Mouse (Mus musculus): ENCODE measurements at regions not wholly inside any gene's neighbourhood (a gene's known extent, or its start where the extent isn't known, plus 50 kb on each side); places are given as distances from the start of the nearest gene placed in this dataset.
A peak's percentile ranks its signal among the peaks of the same experiment; 100 is the strongest.

DNA sequence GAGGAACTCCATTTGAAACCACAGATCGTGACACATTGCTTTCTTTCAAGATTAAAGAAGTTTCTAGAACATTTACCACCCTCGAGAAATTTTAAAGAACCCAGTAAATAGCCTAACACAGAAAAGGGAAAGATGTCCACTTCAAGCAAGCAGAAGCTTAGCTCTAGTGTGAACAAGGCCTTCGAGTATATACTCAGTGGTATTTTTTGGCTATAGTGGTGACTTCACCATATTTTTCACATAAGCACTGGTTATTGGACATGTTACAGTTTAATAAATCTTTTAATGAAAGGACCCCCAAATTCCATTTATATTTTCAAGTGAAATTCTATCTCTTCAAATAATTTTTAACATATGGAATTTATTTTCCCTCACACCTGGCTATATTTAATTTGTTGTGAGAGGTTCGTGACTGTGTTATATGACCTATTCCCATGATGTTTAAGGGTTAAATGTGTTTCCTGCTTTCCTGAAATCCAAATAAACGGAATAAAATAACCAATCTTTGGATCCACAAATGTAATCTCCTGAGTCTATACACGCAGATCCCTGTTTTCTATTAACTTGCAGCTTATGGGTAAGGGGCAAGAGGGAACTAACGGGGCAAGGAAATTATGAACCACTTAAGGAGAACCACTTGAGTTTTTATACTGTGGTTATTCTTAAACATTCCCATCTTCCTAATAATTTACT is 60.6 kb upstream of the Tas2r134 start:
- DNase-seq, result no peak

DNA sequence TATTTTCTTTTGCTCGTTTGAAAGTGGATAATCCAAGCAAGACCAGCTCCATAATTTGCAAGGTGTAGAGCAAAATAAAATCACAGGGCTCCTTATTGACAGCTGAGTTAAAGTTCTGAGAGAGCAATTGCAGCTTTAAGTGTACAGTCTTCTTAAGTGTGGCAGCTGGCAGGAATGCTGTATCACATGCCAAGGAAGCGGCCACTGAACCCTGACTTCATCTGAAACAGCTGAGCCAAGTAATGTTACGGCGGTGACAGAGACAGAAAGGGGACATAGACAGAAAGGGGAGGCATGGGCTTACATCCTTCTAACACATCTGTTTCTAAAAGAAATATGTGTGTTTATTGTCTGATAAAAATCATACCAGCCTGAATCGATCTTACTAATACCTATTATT is 63.4 kb upstream of the Tas2r134 start:
- no peak for DNase-seq

- DNase-seq, result no peak
These were observed 64.1 kb upstream of the Tas2r134 start for GRCm38 (mm10) chr2:51563240-51563639.

GRCm38 (mm10) chr2:51550863-51551262 is 76.4 kb upstream of the Tas2r134 start:
- DNase-seq, result no peak

GRCm38 (mm10) chr2:51549125-51549524 is 78.2 kb upstream of the Tas2r134 start:
- DNase-seq, result no peak

DNA sequence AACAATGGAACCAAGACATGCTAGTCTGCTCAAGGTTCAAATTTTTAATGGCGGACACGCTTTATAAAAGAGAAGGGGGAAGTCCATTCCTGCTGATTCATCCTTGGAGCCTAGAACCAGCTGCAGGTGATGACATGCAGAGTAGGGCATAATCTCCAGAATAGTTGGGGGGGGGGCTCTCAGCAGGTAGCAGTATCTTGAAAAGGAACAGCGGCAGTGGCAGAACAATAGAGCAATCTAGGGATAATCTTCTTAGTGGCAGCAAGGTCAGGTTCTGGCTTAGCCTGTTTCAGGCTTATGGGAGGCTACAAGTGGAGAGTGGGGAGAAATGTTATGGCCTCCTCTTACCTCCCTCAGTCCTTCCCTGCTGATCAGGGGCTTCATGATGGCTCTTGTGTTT is 81.1 kb upstream of the Tas2r134 start:
- no peak for DNase-seq

- DNase-seq, result no peak
These were observed 83.4 kb upstream of the Tas2r134 start for GRCm38 (mm10) chr2:51543949-51544348.

DNA sequence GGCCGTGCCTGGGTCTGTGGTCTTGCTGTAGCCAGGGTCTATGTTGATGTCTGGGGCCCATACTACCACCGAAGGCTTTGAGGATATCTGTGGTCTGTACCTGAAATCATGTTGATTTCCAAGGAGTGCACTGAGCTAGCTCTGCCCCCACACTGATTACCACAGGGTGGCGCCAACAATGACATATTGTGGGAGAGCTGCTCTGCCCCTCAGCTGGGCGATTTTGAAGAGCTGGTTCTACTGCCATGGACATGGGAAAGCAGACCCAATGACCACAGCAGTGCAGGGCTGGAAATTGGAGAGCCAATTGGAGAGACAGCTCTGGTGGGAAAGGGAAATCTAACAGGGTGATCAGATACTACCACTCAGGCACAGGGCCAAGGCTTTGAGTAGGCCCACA is 85.0 kb upstream of the Tas2r134 start:
- DNase-seq, result no peak

DNA sequence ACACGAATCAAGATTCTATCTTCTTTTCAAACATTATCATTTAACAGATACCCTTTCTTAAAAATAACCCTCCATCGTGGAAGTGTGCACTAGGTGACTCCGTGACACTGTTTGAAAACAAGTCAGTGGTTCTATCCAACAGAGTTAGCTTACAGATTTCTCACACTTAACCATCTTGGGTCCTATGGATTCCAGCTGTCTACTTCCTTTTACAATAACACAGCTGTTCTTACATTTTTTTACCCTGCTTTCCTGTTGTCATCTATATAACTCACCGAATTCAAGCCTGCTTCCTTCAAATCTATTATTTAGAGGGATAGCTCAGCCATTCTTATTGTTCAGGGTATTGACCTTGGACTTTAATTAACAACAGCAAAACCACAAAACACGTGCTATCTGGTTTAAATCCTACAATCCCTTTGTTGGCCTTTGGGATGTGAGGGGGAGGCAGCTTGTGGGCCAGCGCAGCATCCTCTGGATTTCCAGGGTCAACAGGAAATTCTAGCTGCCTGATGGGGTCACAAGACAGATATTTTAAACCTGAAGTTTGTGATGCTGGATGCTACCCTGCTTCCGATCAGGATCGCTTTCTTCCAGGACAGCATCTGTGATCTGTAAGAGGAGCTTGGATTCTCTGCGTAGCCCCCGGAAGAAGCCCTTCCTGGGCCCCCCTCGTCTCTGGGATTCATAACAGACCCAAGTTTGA is 94.4 kb upstream of the Tas2r134 start:
- no peak for DNase-seq

DNA sequence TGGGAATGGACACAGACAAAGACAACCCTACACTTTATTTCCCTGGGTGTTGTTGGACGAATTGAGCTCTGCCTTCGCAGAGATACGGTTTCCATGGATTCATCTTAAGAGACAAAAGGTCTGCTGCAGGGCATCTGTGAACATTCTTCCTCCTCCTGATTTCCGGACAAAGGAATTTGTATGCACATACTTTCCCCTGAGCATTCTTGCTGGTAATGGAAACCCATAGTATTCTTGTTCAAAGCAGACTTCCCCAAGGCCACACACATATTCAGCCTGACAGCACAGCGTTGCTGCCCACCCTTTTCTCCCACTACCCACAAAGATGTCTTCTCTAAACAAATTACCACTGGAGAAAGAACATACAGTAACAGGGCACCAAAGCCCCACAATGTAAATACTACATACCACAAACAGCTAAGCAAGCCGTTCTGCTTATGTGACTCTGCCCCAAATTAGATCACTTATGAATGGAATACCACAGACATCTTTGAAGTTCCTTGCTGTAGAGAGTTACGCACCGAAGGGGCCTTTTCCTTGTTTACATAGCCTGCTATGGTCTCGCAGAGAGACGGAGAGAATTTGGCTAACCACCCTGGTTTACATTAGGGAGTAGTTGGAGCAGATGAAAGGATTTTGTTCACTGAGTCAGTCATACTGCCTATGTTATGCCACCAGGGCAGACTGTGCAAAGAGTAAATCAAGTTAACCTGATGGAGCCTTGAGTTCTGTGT is 96.0 kb upstream of the Tas2r134 start:
- DNase-seq, result no peak

GRCm38 (mm10) chr2:51522766-51523165 is 104.5 kb upstream of the Tas2r134 start:
- DNase-seq, result no peak

GRCm38 (mm10) chr2:51509220-51510011 is 117.9 kb upstream of the Tas2r134 start:
- no peak for DNase-seq

GRCm38 (mm10) chr2:51497896-51498295 is 129.4 kb upstream of the Tas2r134 start:
- no peak for DNase-seq

DNA sequence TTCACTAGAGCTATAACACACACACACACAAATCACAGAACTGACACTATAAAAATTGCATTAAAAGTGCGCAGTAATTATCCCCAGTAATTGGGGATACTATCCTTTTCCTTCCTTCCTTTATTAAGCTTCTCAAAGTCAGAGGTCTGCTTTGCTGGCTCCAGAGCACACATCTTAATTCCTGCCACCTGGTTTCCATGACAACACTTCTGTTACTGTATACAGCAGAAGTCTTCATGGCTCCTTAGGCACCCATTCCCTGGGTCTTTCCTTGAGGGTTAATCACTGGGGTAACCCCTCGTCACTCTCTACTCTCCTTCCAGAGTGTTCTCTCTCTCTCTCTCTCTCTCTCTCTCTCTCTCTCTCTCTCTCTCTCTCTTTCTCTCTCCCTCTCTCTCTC is 153.6 kb upstream of the Tas2r134 start:
- no peak for DNase-seq

DNA sequence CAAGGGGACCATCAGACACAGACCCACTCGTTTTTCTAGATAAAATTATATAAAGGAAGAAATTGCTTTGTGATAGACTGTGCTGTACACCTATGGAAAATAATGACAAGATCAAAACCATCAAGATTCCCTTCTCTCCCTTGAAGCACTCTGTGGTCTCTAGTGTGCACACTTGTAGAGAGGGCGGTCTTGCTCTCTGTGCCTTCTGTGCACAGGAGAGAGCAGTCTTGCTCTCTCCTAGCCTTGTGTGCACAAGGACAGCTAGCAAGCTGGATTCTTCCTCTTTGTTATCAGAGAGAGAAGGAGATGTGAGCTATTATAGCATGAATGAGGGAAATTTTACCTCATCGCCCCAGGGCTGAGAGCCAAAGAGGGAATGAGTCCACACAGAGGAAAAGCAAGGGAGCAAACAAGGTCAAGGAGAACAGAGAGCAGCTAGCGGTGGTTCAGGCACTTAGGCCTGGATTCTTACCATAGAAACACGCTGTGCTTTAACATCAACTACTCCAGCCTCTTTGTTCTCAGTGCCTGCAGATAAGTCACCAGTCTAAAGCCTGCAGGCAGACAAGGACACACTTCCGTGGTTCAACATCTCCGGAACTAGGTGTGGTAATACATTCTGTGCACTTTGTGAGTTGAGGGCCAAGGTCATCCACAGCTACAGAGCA is 160.2 kb upstream of the Tas2r134 start:
- no peak for DNase-seq

- no peak for DNase-seq
These were observed 161.3 kb upstream of the Tas2r134 start for GRCm38 (mm10) chr2:51466003-51466402.

DNA sequence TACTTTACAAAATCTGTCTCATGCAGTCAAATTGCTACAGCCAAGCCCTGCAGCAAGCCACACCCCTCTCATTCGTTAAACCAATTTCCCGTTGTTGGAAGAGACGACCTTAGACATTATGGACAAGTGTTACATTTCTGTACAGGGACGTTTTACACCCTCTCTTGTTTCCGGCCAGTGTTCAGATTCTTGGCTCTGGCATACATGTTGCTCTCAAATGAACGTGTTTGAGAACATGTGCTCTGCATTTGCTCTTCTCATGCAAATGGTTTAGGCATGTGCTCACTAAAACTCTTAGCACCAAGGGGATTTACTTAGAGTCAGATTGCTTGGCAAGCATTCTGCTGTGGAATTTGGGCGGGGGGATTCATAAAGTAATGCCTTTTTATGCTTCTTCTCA is 161.7 kb upstream of the Tas2r134 start:
- no peak for DNase-seq

GRCm38 (mm10) chr2:51464356-51464755 is 163.0 kb upstream of the Tas2r134 start:
- DNase-seq, result no peak

- DNase-seq, result no peak
These were observed 166.4 kb upstream of the Tas2r134 start for GRCm38 (mm10) chr2:51460896-51461295.

- DNase-seq, result no peak
These were observed 167.8 kb upstream of the Tas2r134 start for GRCm38 (mm10) chr2:51459486-51459885.

GRCm38 (mm10) chr2:51457717-51458116 is 169.6 kb upstream of the Tas2r134 start:
- DNase-seq, result no peak

DNA sequence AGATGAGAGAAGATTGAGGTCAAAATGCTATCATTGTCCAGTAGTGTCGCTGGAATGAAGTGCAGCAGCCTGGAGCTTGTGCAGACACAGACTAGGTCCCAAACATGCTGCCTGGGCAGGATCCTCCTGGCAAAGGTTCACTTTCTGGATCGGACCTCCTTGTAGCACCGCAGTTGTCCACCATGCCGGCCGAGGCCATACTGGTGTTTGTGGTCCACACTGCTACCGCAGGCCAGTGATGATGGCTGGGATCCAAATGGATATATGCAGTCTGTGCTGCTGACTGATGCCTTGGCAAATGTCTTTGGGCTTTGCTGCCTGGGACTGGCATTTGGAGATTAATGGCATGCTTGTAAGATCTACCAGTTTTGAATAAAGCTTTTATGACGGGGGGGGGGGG is 174.5 kb upstream of the Tas2r134 start:
- DNase-seq, result peak in 1 of 2 experiments; percentile 13

DNA sequence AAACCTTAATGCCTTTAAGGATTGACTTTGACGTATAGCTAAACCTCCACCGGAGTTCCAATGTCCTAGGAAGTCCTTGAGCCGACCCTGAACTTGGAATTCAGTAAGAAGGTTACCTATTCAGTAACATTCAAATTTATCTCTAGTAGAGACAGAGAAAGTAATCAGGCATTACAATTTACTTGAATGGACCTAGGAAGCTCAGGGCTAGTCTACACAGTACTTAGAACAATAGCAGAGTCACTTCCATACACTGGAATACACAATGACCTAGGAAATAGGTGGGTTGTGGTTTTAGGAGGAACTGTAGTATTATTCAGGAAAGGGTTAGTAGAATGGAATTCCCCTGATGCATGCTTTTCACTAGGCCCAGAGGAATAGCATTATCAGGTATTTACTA is 179.2 kb upstream of the Tas2r134 start:
- DNase-seq, result no peak
